Mouse (Mus musculus) retina, postnatal 7 days (tissue): Measurements from ENCODE around the gene Slc38a1.
A peak's percentile ranks its signal among the peaks of the same experiment; 100 is the strongest.

Experiments
- DNase-seq: peaks from one replicate; pipeline ENCODE4 v3.0.0-alpha.2; 2012; ENCODE audit warnings: low read depth, low spot score

The Slc38a1 gene

GRCm38 (mm10) chr15:96562521-96562920 is 80.2 kb downstream of the Slc38a1 start:
- DNase-seq, result no peak

- DNase-seq, result no peak
These were observed 82.0 kb downstream of the Slc38a1 start for GRCm38 (mm10) chr15:96560576-96561298.

GRCm38 (mm10) chr15:96551569-96552380 is 90.9 kb downstream of the Slc38a1 start:
- peak; percentile 78 for DNase-seq

GRCm38 (mm10) chr15:96551107-96551506 is 91.6 kb downstream of the Slc38a1 start:
- DNase-seq, result no peak

- DNase-seq, result no peak
These were observed 94.3 kb downstream of the Slc38a1 start for GRCm38 (mm10) chr15:96548363-96548762.

- DNase-seq, result no peak
These were observed 95.2 kb downstream of the Slc38a1 start for GRCm38 (mm10) chr15:96547256-96548195.

GRCm38 (mm10) chr15:96543181-96543828 is 99.4 kb downstream of the Slc38a1 start:
- DNase-seq, result peak; percentile 56

GRCm38 (mm10) chr15:96542135-96542534 is 100.6 kb downstream of the Slc38a1 start:
- DNase-seq, result no peak

GRCm38 (mm10) chr15:96537272-96537671 is 105.4 kb downstream of the Slc38a1 start:
- DNase-seq, result no peak

- no peak for DNase-seq
These were observed 106.3 kb downstream of the Slc38a1 start for GRCm38 (mm10) chr15:96536412-96536811.

GRCm38 (mm10) chr15:96527686-96528085 is 115.0 kb downstream of the Slc38a1 start:
- no peak for DNase-seq

GRCm38 (mm10) chr15:96524239-96524738 is 118.4 kb downstream of the Slc38a1 start:
- no peak for DNase-seq
